Mouse (Mus musculus): ENCODE results near the gene Bora. TPM values are rescaled to one million over a fixed set of nuclear protein-coding genes. Genes with fewer than 3 reads are reported as not detected.

The Bora gene
- polyA plus RNA-seq, 1 experiment from 2014 or later, result 47.0 TPM

DNA sequence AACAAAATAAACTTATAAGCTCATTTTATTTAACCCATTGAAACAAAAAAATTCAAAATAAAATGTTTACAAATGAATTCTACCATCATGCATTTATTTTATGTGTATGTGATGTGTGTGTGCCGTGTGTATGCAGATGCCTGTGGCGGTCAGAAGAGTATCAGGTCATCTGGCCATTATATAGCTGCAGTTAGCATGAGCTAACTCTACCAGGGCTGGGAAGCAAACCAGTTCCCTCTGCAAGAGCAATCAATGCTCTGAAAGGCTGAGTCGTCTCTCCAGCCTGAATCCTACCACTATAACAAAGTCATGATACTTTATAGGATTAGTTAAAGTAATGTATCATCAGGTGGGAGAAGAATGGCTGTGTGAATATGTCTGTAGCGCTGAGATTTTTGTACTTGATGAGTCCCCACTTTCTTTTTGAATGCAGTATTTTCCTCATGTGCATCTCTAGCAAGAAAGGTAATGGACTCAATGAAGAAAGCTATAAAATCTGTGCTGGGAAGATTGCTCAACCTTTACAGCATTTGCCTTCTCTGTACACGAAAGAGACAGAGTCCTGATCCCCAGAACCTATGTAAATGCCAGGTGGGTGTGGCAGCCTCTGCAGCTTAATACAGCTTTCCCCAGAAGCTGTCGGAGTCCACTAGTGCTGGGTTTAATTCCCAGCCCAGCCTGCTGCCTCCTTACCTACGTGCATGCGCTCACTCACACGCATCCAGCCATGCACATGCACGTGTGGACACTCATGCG, 75.7 kb downstream of the Bora start:
- 88% methylated on average over 11 of the region's 11 CpGs for WGBS
- no peak for ATAC-seq (ENCODE audit: insufficient number of reproducible peaks, low FRiP score)
- Histone ChIP-seq H3K4me1 (replicated peaks) (no peaks in the 10 kb centered on the region), H3K4me2 (no peak overlapping the region), H3K9ac (no peak overlapping the region), H3K27me3 (replicated peaks) (no peaks in the 10 kb centered on the region), H3K4me3 (no peak overlapping the region), H3K27ac (ENCODE audit: poor library complexity, severe bottlenecking) (no peak overlapping the region), H3K9me3 (replicated peaks) (no peaks in the 10 kb centered on the region), H3K36me3 (peaks cover 28% of the 10 kb centered on the region)

GRCm38 (mm10) chr14:99124076-99124475, 78.1 kb downstream of the Bora start:
- Histone ChIP-seq H3K4me2 (no peak overlapping the region), H3K27ac (ENCODE audit: poor library complexity, severe bottlenecking) (no peak overlapping the region), H3K36me3 (peaks cover 20% of the 10 kb centered on the region), H3K9me3 (replicated peaks) (no peaks in the 10 kb centered on the region), H3K27me3 (replicated peaks) (no peaks in the 10 kb centered on the region), H3K4me3 (no peak overlapping the region), H3K4me1 (replicated peaks) (no peaks in the 10 kb centered on the region), H3K9ac (no peak overlapping the region)
- ATAC-seq (ENCODE audit: insufficient number of reproducible peaks, low FRiP score), result no peak
- WGBS, result 89% methylated on average over 4 of the region's 4 CpGs

Other genes with a start within 250 kb of the Bora start
- 0.87 and 1.1 TPM in 2 replicates for gene Rpl36a-ps1, start 51.9 kb upstream of the Bora start, polyA plus RNA-seq (2016; fragmentation: Nextera tagmentation; extraction: Ambion mirVana)
- gene Mzt1, start 88 bp upstream of the Bora start, polyA plus RNA-seq (2016; fragmentation: Nextera tagmentation; extraction: Ambion mirVana), result 104 and 105 TPM in 2 replicates
- gene Pibf1, start 53.2 kb downstream of the Bora start, polyA plus RNA-seq (2016; fragmentation: Nextera tagmentation; extraction: Ambion mirVana), result 17.6 and 17.9 TPM in 2 replicates
- gene Dis3, start 53.5 kb downstream of the Bora start, polyA plus RNA-seq (2016; fragmentation: Nextera tagmentation; extraction: Ambion mirVana), result 30.1 and 33.5 TPM in 2 replicates